Mouse (Mus musculus) monocyte, adult 59 days (primary cell): ENCODE measurements around the gene Tfip11. TPM values are rescaled to one million over a fixed set of nuclear protein-coding genes. Genes with fewer than 3 reads are reported as not detected.

Experiments
- total RNA-seq, 2 experiments: library from RNA; stranded (reverse); gene quantifications; one replicate each; pipeline ENCODE4 v1.2.4; 2023

Gene Tfip11
- total RNA-seq = 10 to 100 TPM; 64.5 to 70.1 TPM

DNA sequence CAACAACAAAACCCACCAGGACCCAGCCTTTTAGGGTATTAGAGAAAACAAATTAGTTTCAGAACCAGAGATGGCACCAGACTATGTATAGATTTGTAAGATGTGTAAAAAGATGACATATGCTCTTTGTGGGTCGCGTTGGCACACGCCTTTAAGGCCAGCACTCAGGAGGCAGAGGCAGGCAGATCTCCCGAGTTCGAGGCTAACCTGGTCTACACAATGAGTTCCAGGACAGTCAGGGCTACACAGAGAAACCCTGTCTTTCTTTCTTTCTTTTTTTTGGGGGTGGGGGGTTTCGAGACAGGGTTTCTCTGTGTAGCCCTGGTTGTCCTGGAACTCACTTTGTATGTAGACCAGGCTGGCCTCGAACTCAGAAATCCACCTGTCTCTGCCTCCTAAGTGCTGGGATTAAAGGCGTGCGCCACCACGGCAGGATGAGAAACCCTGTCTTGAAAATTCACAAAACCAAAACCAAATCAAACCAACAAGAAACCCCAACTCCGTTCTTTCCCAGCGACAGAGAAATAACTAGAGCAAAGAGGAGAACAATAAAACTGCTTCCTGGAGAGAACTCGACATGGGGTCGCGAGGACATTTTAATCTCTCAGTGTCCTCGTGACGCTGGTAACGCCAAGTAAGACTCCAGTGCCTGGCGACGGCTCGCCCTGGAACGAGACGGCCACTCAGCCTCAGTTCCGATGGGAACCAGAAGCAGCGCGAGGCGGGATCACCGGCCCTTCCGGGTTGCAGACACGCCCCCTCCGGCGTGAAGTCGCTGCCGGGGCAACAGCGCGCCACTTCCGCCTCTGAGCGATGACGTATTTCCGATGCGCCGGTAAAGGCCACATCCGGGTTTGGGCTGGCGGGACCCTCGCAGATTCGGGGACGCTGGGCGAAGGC is at the start of gene Tfip11:
Gene Tfip11, plus strand, starts transcription at position 813 of the 900 bp plus-strand sequence.

DNA sequence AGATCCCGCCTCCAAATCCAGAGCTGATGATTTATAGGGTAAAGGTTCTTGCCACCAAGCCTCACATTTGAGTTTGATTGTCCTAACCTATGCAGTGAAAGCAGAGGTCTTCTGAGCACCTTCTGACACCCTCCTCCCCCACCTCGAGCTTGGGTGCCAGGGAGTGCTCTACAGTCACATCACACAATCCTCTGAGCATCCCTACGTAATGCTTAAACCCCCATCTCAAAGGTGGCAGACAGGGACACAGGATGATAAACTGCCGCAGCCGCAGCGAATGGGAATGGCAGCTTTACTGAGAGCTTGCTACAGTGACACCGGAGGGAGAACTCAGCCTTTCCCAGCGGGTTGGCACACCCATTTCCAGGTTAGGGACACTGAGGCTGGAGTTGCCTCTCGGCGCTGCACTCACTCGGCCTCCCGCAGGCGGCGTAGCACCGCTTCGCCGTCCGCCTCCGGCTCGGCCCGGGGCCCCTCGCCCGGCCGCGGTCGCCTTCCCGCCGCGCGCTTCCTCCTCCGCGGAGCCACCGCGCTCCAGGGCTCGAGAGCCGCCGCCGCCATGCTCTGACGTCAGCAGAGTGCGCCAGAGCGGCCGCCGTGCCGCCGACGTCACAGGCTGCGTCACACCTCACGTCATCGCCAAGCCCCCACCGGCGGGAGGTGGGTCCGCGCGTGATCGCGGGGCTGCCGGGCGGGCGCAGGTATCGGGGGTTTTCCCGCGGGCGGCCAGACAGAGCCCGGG is 16.5 kb downstream of the Tfip11 start, which contains the start of the genes Srrd and Hps4:
Gene Srrd, minus strand, starts transcription at position 578 of the 742 bp plus-strand sequence.
Gene Hps4, plus strand, starts transcription at position 621 of the 742 bp plus-strand sequence.

DNA sequence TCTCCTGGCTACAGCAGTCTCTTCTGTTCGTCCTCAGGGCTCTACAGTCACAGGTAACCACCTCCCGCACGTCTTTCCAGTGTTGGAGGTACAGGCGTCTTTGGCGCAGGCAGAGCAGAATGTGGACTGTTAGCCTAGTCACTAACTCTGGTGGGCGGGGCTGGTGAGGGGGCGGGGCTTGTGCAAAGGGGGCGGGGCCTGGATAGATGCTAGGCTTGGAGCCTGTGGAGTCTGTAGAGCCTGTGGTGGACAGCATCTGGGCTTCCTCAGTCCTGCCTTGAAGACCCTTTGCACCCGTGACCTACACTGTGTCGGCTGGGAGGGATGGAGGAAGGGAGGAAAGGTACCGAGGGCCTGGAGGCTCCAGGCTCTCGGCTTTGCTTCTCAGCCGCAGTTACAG is 29.8 kb downstream of the Tfip11 start, which contains the start of gene Gm6583:
Gene Gm6583, minus strand, starts transcription at position 124 of the 400 bp plus-strand sequence.

Other genes with a start within 250 kb of the Tfip11 start
- 1 to 10 TPM; 5.0 to 7.5 TPM for gene Cryba4, start 73.8 kb upstream of the Tfip11 start, total RNA-seq
- 1 to 10 TPM; 2.9 to 3.8 TPM for gene Crybb1, start 70.5 kb upstream of the Tfip11 start, total RNA-seq
- gene Tpst2, start 49.7 kb upstream of the Tfip11 start, total RNA-seq = 10 to 100 TPM; 85.9 to 95.5 TPM
- 10 to 100 TPM; 23.8 to 29.5 TPM for gene Srrd, start 16.7 kb downstream of the Tfip11 start, total RNA-seq
- gene Hps4, start 16.7 kb downstream of the Tfip11 start, total RNA-seq = 10 to 100 TPM; 27.3 to 36.7 TPM
- gene Gm6583, start 29.7 kb downstream of the Tfip11 start, total RNA-seq = under 1 TPM; 0.37 to 0.46 TPM
- not detected for gene Asphd2, start 68.5 kb downstream of the Tfip11 start, total RNA-seq
- gene Gm6588, start 123.1 kb downstream of the Tfip11 start, total RNA-seq = not detected